Mouse (Mus musculus) midbrain, postnatal 0 days (tissue): Measurements from ENCODE around the gene Slc25a13. TPM values are rescaled to one million over a fixed set of nuclear protein-coding genes. Genes with fewer than 3 reads are reported as not detected.

ENCODE experiments used
- ATAC-seq: fragments of 200-750 bp; cut with Nextera tagmentation; 2 replicates; pipeline ENCODE4 v1.8.0; 2017; ENCODE audit warnings: moderate number of reproducible peaks, mild to moderate bottlenecking, moderate TSS enrichment, moderate library complexity; ENCODE audit not compliant: low FRiP score
- DNase-seq: peaks from one replicate; pipeline ENCODE4 v3.0.0-alpha.2; 2015; ENCODE audit warnings: low spot score
- H3K27ac ChIP-seq: fragments of 300-500 bp; sonication (generic); 2 replicates; pipeline ENCODE4 v1.5.1; 2014; ENCODE audit warnings: low read depth, mild to moderate bottlenecking, low read length, mixed read lengths
- H3K27me3 ChIP-seq: fragments of 300-500 bp; sonication (generic); 2 replicates; pipeline ENCODE4 v1.6.1; 2014; ENCODE audit warnings: low read length, control low read depth, mixed read lengths; ENCODE audit not compliant: insufficient read depth
- H3K36me3 ChIP-seq: fragments of 300-500 bp; sonication (generic); 2 replicates; pipeline ENCODE4 v1.6.1; 2014; ENCODE audit warnings: low read length, control low read depth, mixed read lengths; ENCODE audit not compliant: insufficient read depth
- H3K4me1 ChIP-seq: fragments of 300-500 bp; sonication (generic); 2 replicates; pipeline ENCODE4 v1.6.1; 2014; ENCODE audit warnings: mild to moderate bottlenecking, control low read depth, antibody characterized with exemption, low read length, mixed read lengths; ENCODE audit not compliant: insufficient read depth
- H3K4me2 ChIP-seq: fragments of 300-500 bp; sonication (generic); 2 replicates; pipeline ENCODE4 v1.6.1; 2014; ENCODE audit warnings: low read depth, mild to moderate bottlenecking, low read length, mixed read lengths; ENCODE audit not compliant: poor library complexity, severe bottlenecking
- H3K4me3 ChIP-seq: fragments of 300-500 bp; sonication (generic); 2 replicates; pipeline ENCODE4 v1.5.1; 2014; ENCODE audit warnings: low read depth, mild to moderate bottlenecking, low read length, moderate library complexity
- H3K9ac ChIP-seq: fragments of 300-500 bp; sonication (generic); replicated peaks from 2 replicates; pipeline ENCODE4 v1.6.1; 2014; ENCODE audit warnings: mild to moderate bottlenecking, low read length, moderate library complexity, mixed read lengths; ENCODE audit not compliant: poor library complexity, severe bottlenecking
- H3K9me3 ChIP-seq: fragments of 300-500 bp; sonication (generic); 2 replicates; pipeline ENCODE4 v1.6.1; 2016; ENCODE audit warnings: low read length, control low read depth
- CTCF ChIP-seq: IDR thresholded peaks from 2 replicates; pipeline ENCODE4 v1.5.1; 2016; ENCODE audit warnings: antibody characterized with exemption, mild to moderate bottlenecking
- WGBS: fragments of 180-500 bp; shearing (Covaris S2); extraction: QIAGEN DNeasy Blood & Tissue Kit; methylation state at CpG from one replicate; pipeline ENCODE4 v1.1.7; 2014; 5-methylcytosine and 5-hydroxymethylcytosine counted together
- polyA plus RNA-seq: library from polyadenylated mRNA; unstranded; fragments of >200 nt; fragmentation: Nextera tagmentation; extraction: Ambion mirVana; gene quantifications from 2 replicates; pipeline ENCODE4 v1.2.1, GENCODE M21; 2015
- total RNA-seq: library from RNA; depleted of rRNA; stranded (reverse); fragments of >200 nt; gene quantifications from 2 replicates; pipeline ENCODE4 v1.2.3, GENCODE M21; 2014

Gene Slc25a13
- total and polyA plus RNA-seq, 2 experiments from 2014 or later = 2.1 to 2.4 TPM

- peak overlapping the region; percentile 78 for H3K4me2 ChIP-seq
- peak overlapping the region; percentile 44 for H3K4me3 ChIP-seq
- H3K36me3 ChIP-seq = no peaks in the 10 kb centered on the region
- H3K9me3 ChIP-seq = no peaks in the 10 kb centered on the region
- no peak overlapping the region for H3K27ac ChIP-seq
- DNase-seq (peak; percentile 84), ATAC-seq (peak; percentile 92)
- 0 out of 2 replicates have a peak, but pooled peaks cover 7% of the 10 kb centered on the region for H3K27me3 ChIP-seq
- 2% methylated on average over 42 of the region's 42 CpGs for WGBS
- peak; percentile 97 for TF ChIP-seq CTCF
- H3K9ac ChIP-seq = no peak overlapping the region
- H3K4me1 ChIP-seq = no peaks in the 10 kb centered on the region
Observed at GRCm38 (mm10) chr6:6005762-6006431, 211.1 kb downstream of the Slc25a13 start.

- WGBS = 43% methylated on average over 12 of the region's 12 CpGs
- Histone ChIP-seq H3K27ac (no peak overlapping the region), H3K36me3 (no peaks in the 10 kb centered on the region), H3K9me3 (no peaks in the 10 kb centered on the region), H3K9ac (no peak overlapping the region), H3K4me1 (no peaks in the 10 kb centered on the region), H3K4me2 (no peak overlapping the region; the same call in 1 of the 2 replicates), H3K27me3 (0 out of 2 replicates have a peak, but pooled peaks cover 9% of the 10 kb centered on the region), H3K4me3 (no peak overlapping the region)
- no peak for TF ChIP-seq CTCF
- no peak for DNase-seq
- ATAC-seq = no peak
Observed at GRCm38 (mm10) chr6:6004756-6005485, 212.1 kb downstream of the Slc25a13 start.

GRCm38 (mm10) chr6:6002061-6002460 lies 214.9 kb downstream of the Slc25a13 start:
- H3K9ac ChIP-seq = no peak overlapping the region
- no peak overlapping the region for H3K4me3 ChIP-seq
- DNase-seq = peak; percentile 29
- no peak for ATAC-seq
- no peaks in the 10 kb centered on the region for H3K9me3 ChIP-seq
- WGBS = 89% methylated on average over 3 of the region's 3 CpGs
- H3K27ac ChIP-seq = no peak overlapping the region
- 0 out of 2 replicates have a peak, but pooled peaks cover 9% of the 10 kb centered on the region for H3K27me3 ChIP-seq
- no peak overlapping the region for H3K4me2 ChIP-seq
- H3K36me3 ChIP-seq = no peaks in the 10 kb centered on the region
- TF ChIP-seq CTCF = no peak
- no peaks in the 10 kb centered on the region for H3K4me1 ChIP-seq

DNA sequence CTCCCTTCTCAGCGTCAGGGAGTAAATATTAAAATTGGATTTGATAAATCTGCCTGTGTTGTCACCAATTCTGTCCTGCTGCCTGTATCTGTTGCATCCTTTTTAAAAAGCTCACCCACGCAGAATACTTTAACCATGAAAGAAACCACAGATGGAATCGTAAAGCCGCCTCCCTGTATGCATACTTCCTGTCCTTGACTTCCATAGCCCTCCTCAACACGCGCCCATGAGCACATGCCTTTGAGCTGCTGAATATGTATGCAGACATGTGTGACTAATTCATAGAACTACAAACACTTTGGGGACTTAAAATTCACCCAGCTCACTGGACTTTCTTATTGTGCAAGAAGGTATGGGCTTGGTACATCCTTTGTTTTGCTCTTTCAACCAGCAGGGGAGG lies 219.4 kb downstream of the Slc25a13 start:
- TF ChIP-seq CTCF = no peak
- H3K36me3 ChIP-seq = no peaks in the 10 kb centered on the region
- H3K9ac ChIP-seq = no peak overlapping the region
- H3K9me3 ChIP-seq = no peaks in the 10 kb centered on the region
- H3K27me3 ChIP-seq = 0 out of 2 replicates have a peak, but pooled peaks cover 5% of the 10 kb centered on the region
- WGBS = 26% methylated on average over 6 of the region's 6 CpGs
- no peak overlapping the region for H3K27ac ChIP-seq
- ATAC-seq (no peak), DNase-seq (no peak)
- no peak overlapping the region for H3K4me2 ChIP-seq
- no peak overlapping the region for H3K4me3 ChIP-seq
- H3K4me1 ChIP-seq = no peaks in the 10 kb centered on the region

GRCm38 (mm10) chr6:5993056-5993455 lies 223.9 kb downstream of the Slc25a13 start:
- Histone ChIP-seq H3K27ac (no peak overlapping the region), H3K4me3 (no peak overlapping the region), H3K9me3 (no peaks in the 10 kb centered on the region), H3K36me3 (no peaks in the 10 kb centered on the region), H3K4me1 (no peaks in the 10 kb centered on the region), H3K4me2 (no peak overlapping the region), H3K9ac (no peak overlapping the region), H3K27me3 (no peaks in the 10 kb centered on the region)
- DNase-seq (no peak), ATAC-seq (no peak)
- no peak for TF ChIP-seq CTCF
- 23% methylated on average over 7 of the region's 7 CpGs for WGBS
